Mouse (Mus musculus): ENCODE results near the gene Psma1. TPM values are rescaled to one million over a fixed set of nuclear protein-coding genes. Genes with fewer than 3 reads are reported as not detected.

Gene Psma1
- polyA plus RNA-seq, 1 experiment from 2014 or later: 393 TPM

- no peak for ATAC-seq (ENCODE audit: low read depth)
- H3K9ac ChIP-seq (ENCODE audit: low read length): no peak overlapping the region
- no peak overlapping the region for H3K4me2 ChIP-seq (ENCODE audit: low read depth, low read length)
- 51% methylated on average over 4 of the region's 4 CpGs for WGBS
- H3K27me3 ChIP-seq (ENCODE audit: control insufficient read depth, insufficient read depth, low read depth, low read length): no peaks in the 10 kb centered on the region
- H3K27ac ChIP-seq (ENCODE audit: low read length): no peak overlapping the region
- H3K4me3 ChIP-seq (ENCODE audit: low read length): no peak overlapping the region
- peaks cover 4% of the 10 kb centered on the region; the same call in 1 of the 2 replicates for H3K4me1 ChIP-seq (replicated peaks; ENCODE audit: control insufficient read depth, insufficient read depth, low read length)
- H3K9me3 ChIP-seq (ENCODE audit: control insufficient read depth, low read length): no peaks in the 10 kb centered on the region
- H3K36me3 ChIP-seq (ENCODE audit: control insufficient read depth, insufficient read depth, low read length): no peaks in the 10 kb centered on the region
Measured at GRCm38 (mm10) chr7:114309020-114309419, 33.1 kb upstream of the Psma1 start.

GRCm38 (mm10) chr7:114301293-114301782, 25.4 kb upstream of the Psma1 start:
- Histone ChIP-seq H3K9me3 (ENCODE audit: control insufficient read depth, low read length) (no peaks in the 10 kb centered on the region), H3K36me3 (ENCODE audit: control insufficient read depth, insufficient read depth, low read length) (no peaks in the 10 kb centered on the region), H3K27me3 (ENCODE audit: control insufficient read depth, insufficient read depth, low read depth, low read length) (no peaks in the 10 kb centered on the region), H3K4me3 (ENCODE audit: low read length) (no peak overlapping the region), H3K27ac (ENCODE audit: low read length) (no peak overlapping the region), H3K4me2 (ENCODE audit: low read depth, low read length) (no peak overlapping the region), H3K4me1 (replicated peaks; ENCODE audit: control insufficient read depth, insufficient read depth, low read length) (no peaks in the 10 kb centered on the region), H3K9ac (ENCODE audit: low read length) (no peak overlapping the region)
- no peak for ATAC-seq (ENCODE audit: low read depth)
- 36% methylated on average over 4 of the region's 4 CpGs for WGBS

GRCm38 (mm10) chr7:114300782-114301181, 24.9 kb upstream of the Psma1 start:
- Histone ChIP-seq H3K27me3 (ENCODE audit: control insufficient read depth, insufficient read depth, low read depth, low read length) (no peaks in the 10 kb centered on the region), H3K36me3 (ENCODE audit: control insufficient read depth, insufficient read depth, low read length) (no peaks in the 10 kb centered on the region), H3K4me1 (replicated peaks; ENCODE audit: control insufficient read depth, insufficient read depth, low read length) (no peaks in the 10 kb centered on the region), H3K4me2 (ENCODE audit: low read depth, low read length) (no peak overlapping the region), H3K9me3 (ENCODE audit: control insufficient read depth, low read length) (no peaks in the 10 kb centered on the region), H3K4me3 (ENCODE audit: low read length) (no peak overlapping the region), H3K27ac (ENCODE audit: low read length) (no peak overlapping the region), H3K9ac (ENCODE audit: low read length) (no peak overlapping the region)
- WGBS: 92% methylated on average over 2 of the region's 2 CpGs
- ATAC-seq (ENCODE audit: low read depth): no peak

- Histone ChIP-seq H3K27me3 (ENCODE audit: control insufficient read depth, insufficient read depth, low read depth, low read length) (no peaks in the 10 kb centered on the region), H3K4me3 (ENCODE audit: low read length) (no peak overlapping the region), H3K9me3 (ENCODE audit: control insufficient read depth, low read length) (no peaks in the 10 kb centered on the region), H3K27ac (ENCODE audit: low read length) (no peak overlapping the region), H3K9ac (ENCODE audit: low read length) (no peak overlapping the region), H3K4me2 (ENCODE audit: low read depth, low read length) (no peak overlapping the region), H3K4me1 (replicated peaks; ENCODE audit: control insufficient read depth, insufficient read depth, low read length) (no peaks in the 10 kb centered on the region), H3K36me3 (ENCODE audit: control insufficient read depth, insufficient read depth, low read length) (no peaks in the 10 kb centered on the region)
- 38% methylated on average over 4 of the region's 4 CpGs for WGBS
- ATAC-seq (ENCODE audit: low read depth): no peak
Measured at GRCm38 (mm10) chr7:114299247-114299646, 23.3 kb upstream of the Psma1 start.

- H3K4me1 ChIP-seq (replicated peaks; ENCODE audit: control insufficient read depth, insufficient read depth, low read length): peaks cover 9% of the 10 kb centered on the region
- no peak overlapping the region for H3K9ac ChIP-seq (ENCODE audit: low read length)
- no peak overlapping the region for H3K4me3 ChIP-seq (ENCODE audit: low read length)
- no peaks in the 10 kb centered on the region for H3K9me3 ChIP-seq (ENCODE audit: control insufficient read depth, low read length)
- H3K36me3 ChIP-seq (ENCODE audit: control insufficient read depth, insufficient read depth, low read length): no peaks in the 10 kb centered on the region
- H3K4me2 ChIP-seq (ENCODE audit: low read depth, low read length): no peak overlapping the region
- no peaks in the 10 kb centered on the region for H3K27me3 ChIP-seq (ENCODE audit: control insufficient read depth, insufficient read depth, low read depth, low read length)
- 81% methylated on average over 5 of the region's 5 CpGs for whole genome bisulfite sequencing
- ATAC-seq (ENCODE audit: low read depth): no peak
- no peak overlapping the region for H3K27ac ChIP-seq (ENCODE audit: low read length)
Measured at GRCm38 (mm10) chr7:114294698-114295097, 18.8 kb upstream of the Psma1 start.

- Histone ChIP-seq H3K9me3 (ENCODE audit: control insufficient read depth, low read length) (no peaks in the 10 kb centered on the region), H3K4me1 (replicated peaks; ENCODE audit: control insufficient read depth, insufficient read depth, low read length) (peaks cover 9% of the 10 kb centered on the region), H3K27ac (ENCODE audit: low read length) (no peak overlapping the region), H3K4me3 (ENCODE audit: low read length) (no peak overlapping the region), H3K27me3 (ENCODE audit: control insufficient read depth, insufficient read depth, low read depth, low read length) (no peaks in the 10 kb centered on the region), H3K9ac (ENCODE audit: low read length) (no peak overlapping the region), H3K36me3 (ENCODE audit: control insufficient read depth, insufficient read depth, low read length) (no peaks in the 10 kb centered on the region), H3K4me2 (ENCODE audit: low read depth, low read length) (no peak overlapping the region)
- no peak for ATAC-seq (ENCODE audit: low read depth)
- WGBS: 65% methylated on average over 5 of the region's 5 CpGs
Measured at GRCm38 (mm10) chr7:114293903-114294302, 18.0 kb upstream of the Psma1 start.

GRCm38 (mm10) chr7:114292501-114292971, 16.6 kb upstream of the Psma1 start:
- no peaks in the 10 kb centered on the region for H3K36me3 ChIP-seq (ENCODE audit: control insufficient read depth, insufficient read depth, low read length)
- WGBS: 5% methylated on average over 12 of the region's 12 CpGs
- H3K9ac ChIP-seq (ENCODE audit: low read length): peak overlapping the region; percentile 52
- H3K9me3 ChIP-seq (ENCODE audit: control insufficient read depth, low read length): no peaks in the 10 kb centered on the region
- ATAC-seq (ENCODE audit: low read depth): peak; percentile 93
- no peaks in the 10 kb centered on the region for H3K27me3 ChIP-seq (ENCODE audit: control insufficient read depth, insufficient read depth, low read depth, low read length)
- H3K4me2 ChIP-seq (ENCODE audit: low read depth, low read length): peak overlapping the region; percentile 53
- peak overlapping the region; percentile 42 for H3K4me3 ChIP-seq (ENCODE audit: low read length)
- H3K27ac ChIP-seq (ENCODE audit: low read length): peak overlapping the region; percentile 62
- peaks cover 9% of the 10 kb centered on the region for H3K4me1 ChIP-seq (replicated peaks; ENCODE audit: control insufficient read depth, insufficient read depth, low read length)

GRCm38 (mm10) chr7:114291461-114292335, 15.8 kb upstream of the Psma1 start:
- H3K9me3 ChIP-seq (ENCODE audit: control insufficient read depth, low read length): no peaks in the 10 kb centered on the region
- no peak overlapping the region for H3K9ac ChIP-seq (ENCODE audit: low read length)
- H3K4me2 ChIP-seq (ENCODE audit: low read depth, low read length): peak overlapping the region; percentile 53; the same call in 1 of the 2 replicates
- ATAC-seq (ENCODE audit: low read depth): no peak
- H3K4me1 ChIP-seq (replicated peaks; ENCODE audit: control insufficient read depth, insufficient read depth, low read length): peaks cover 9% of the 10 kb centered on the region
- H3K27ac ChIP-seq (ENCODE audit: low read length): peak overlapping the region; percentile 58
- H3K27me3 ChIP-seq (ENCODE audit: control insufficient read depth, insufficient read depth, low read depth, low read length): no peaks in the 10 kb centered on the region
- WGBS: 50% methylated on average over 15 of the region's 15 CpGs
- no peak overlapping the region; the same call in 1 of the 2 replicates for H3K4me3 ChIP-seq (ENCODE audit: low read length)
- no peaks in the 10 kb centered on the region for H3K36me3 ChIP-seq (ENCODE audit: control insufficient read depth, insufficient read depth, low read length)

- Histone ChIP-seq H3K9me3 (ENCODE audit: control insufficient read depth, low read length) (no peaks in the 10 kb centered on the region), H3K4me1 (replicated peaks; ENCODE audit: control insufficient read depth, insufficient read depth, low read length) (peaks cover 9% of the 10 kb centered on the region), H3K4me3 (ENCODE audit: low read length) (no peak overlapping the region), H3K27ac (ENCODE audit: low read length) (no peak overlapping the region), H3K4me2 (ENCODE audit: low read depth, low read length) (no peak overlapping the region), H3K27me3 (ENCODE audit: control insufficient read depth, insufficient read depth, low read depth, low read length) (no peaks in the 10 kb centered on the region), H3K9ac (ENCODE audit: low read length) (no peak overlapping the region), H3K36me3 (ENCODE audit: control insufficient read depth, insufficient read depth, low read length) (no peaks in the 10 kb centered on the region)
- WGBS: 56% methylated on average over 5 of the region's 5 CpGs
- ATAC-seq (ENCODE audit: low read depth): no peak
Measured at GRCm38 (mm10) chr7:114290078-114290506, 14.2 kb upstream of the Psma1 start.

Measured in lung, embryonic 16.5 days (tissue).